Mouse (Mus musculus): ENCODE results near the gene Agmo. TPM values are rescaled to one million over a fixed set of nuclear protein-coding genes. Genes with fewer than 3 reads are reported as not detected.

Agmo gene
- 37.2 and 43.3 TPM in 2 replicates for polyA plus RNA-seq (2015; fragmentation: Nextera tagmentation; extraction: Ambion mirVana)

DNA sequence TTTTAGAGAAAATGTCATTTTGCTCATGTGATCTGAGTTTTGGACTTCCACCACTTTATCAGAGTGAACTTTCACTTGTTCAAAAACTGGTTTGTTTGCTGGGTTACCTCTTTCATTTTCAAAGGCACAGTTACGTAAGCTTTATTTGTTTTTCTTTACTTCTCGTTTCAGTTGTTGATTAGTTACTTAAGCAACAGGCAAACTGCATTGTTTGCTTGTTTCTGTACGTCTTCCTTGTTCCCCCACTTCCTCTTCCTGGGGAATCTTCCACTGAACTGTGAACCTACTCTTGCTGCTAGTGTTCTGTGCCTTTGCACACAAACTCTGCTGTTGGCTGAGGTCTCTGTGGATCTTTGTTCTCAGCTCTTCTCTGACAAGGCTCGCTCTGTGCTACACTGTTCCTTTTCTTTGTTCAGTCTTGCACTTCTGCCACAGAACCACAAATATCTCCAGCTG lies at the start of gene Agmo:
TSS of gene Agmo (plus strand) at position 76 of the 456 bp plus-strand sequence.
- H3K4me3 ChIP-seq (ENCODE audit: low read depth, low read length): peak within 1 kb of the TSS; percentile 51
- WGBS (ENCODE audit: insufficient replicate concordance): 15% methylated on average over 4 of the region's 4 CpGs
- no peaks in the 10 kb centered on the region for H3K9me3 ChIP-seq (ENCODE audit: low read length)
- DNase-seq: peak; percentile 22
- peak; percentile 85 for ATAC-seq
- TF ChIP-seq CTCF (IDR thresholded peaks at IDR 0.05; ENCODE audit: low read depth): no peak
- TF ChIP-seq EP300 (IDR thresholded peaks at IDR 0.05; ENCODE audit: low read depth): peak; percentile 36; the same call in 1 of the 2 replicates
- H3K9ac ChIP-seq (replicated peaks): peak within 1 kb of the TSS; percentile 65
- no peaks in the 10 kb centered on the region for H3K4me1 ChIP-seq (ENCODE audit: insufficient read depth)
- peak within 1 kb of the TSS; percentile 95 for H3K27ac ChIP-seq (ENCODE audit: low read depth)
- H3K4me2 ChIP-seq (ENCODE audit: low read depth, low read length): peak within 1 kb of the TSS; percentile 59
- no peaks in the 10 kb centered on the region for H3K36me3 ChIP-seq (replicated peaks; ENCODE audit: insufficient read depth, low read length)
- H3K27me3 ChIP-seq (ENCODE audit: insufficient read depth, low read length): no peaks in the 10 kb centered on the region

DNA sequence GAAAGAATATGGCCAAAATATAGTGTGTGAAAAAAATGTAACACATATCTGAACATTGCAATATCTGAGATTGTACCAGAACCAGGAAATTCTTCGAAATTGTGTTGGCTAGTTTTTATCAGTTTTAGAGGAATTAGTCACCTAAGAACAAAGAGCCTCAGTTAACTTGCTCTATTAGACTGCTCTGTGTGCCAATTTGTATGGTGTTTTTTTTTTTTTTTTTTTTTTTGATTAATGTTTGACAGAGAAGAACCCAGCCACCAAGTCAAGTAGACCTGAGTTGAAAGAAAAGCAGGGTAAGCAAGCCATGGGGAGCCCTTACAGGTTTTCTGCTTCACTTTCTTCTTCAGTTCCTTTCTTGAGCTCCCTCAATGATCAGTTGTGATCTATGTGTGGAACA lies 10.3 kb upstream of the Agmo start:
- no peaks in the 10 kb centered on the region for H3K4me1 ChIP-seq (ENCODE audit: insufficient read depth)
- no peak overlapping the region for H3K9ac ChIP-seq (replicated peaks)
- 66% methylated on average over 1 of the region's 1 CpGs for WGBS (ENCODE audit: insufficient replicate concordance)
- DNase-seq (no peak), ATAC-seq (no peak)
- H3K27me3 ChIP-seq (ENCODE audit: insufficient read depth, low read length): no peaks in the 10 kb centered on the region
- no peak overlapping the region for H3K27ac ChIP-seq (ENCODE audit: low read depth)
- TF ChIP-seq EP300 (IDR thresholded peaks at IDR 0.05; ENCODE audit: low read depth): no peak
- TF ChIP-seq CTCF (IDR thresholded peaks at IDR 0.05; ENCODE audit: low read depth): no peak
- H3K9me3 ChIP-seq (ENCODE audit: low read length): no peaks in the 10 kb centered on the region
- no peak overlapping the region for H3K4me2 ChIP-seq (ENCODE audit: low read depth, low read length)
- H3K36me3 ChIP-seq (replicated peaks; ENCODE audit: insufficient read depth, low read length): no peaks in the 10 kb centered on the region
- H3K4me3 ChIP-seq (ENCODE audit: low read depth, low read length): no peak overlapping the region

DNA sequence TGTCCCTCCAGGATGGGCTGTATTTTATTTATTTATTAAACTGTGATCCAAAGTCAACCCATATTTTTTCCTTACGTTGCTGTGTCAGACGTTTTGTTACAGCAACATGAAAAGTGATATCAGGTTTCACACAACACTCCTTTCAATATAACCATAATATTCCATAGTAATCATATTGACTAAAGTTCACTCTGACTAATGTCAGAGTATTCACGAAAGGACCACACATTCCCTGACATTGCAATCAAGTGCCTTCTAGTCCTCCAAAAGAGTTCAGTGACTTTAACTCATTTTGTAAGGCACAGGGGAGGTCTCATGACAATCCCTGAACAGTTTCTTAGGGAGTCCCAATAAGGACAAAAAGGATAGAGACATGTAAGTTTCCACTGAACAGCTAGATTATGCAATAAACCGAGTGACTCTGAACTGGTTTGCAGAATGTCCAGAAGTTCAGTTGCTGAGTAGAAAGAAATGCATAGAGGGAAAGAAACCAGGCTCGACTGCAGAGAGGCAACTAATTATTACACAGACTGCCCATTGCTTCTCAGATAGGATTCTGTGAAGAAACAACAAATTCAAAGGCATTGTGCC lies 371 bp upstream of the Agmo start:
- peak overlapping the region; percentile 51 for H3K4me3 ChIP-seq (ENCODE audit: low read depth, low read length)
- H3K27ac ChIP-seq (ENCODE audit: low read depth): peak overlapping the region; percentile 95
- no peaks in the 10 kb centered on the region for H3K9me3 ChIP-seq (ENCODE audit: low read length)
- ATAC-seq (peak; percentile 83), DNase-seq (peak; percentile 12)
- no peak for TF ChIP-seq EP300 (IDR thresholded peaks at IDR 0.05; ENCODE audit: low read depth)
- no peaks in the 10 kb centered on the region for H3K4me1 ChIP-seq (ENCODE audit: insufficient read depth)
- no peaks in the 10 kb centered on the region for H3K27me3 ChIP-seq (ENCODE audit: insufficient read depth, low read length)
- H3K4me2 ChIP-seq (ENCODE audit: low read depth, low read length): peak overlapping the region; percentile 59
- H3K9ac ChIP-seq (replicated peaks): peak overlapping the region; percentile 1; the same call in 1 of the 2 replicates
- no peaks in the 10 kb centered on the region for H3K36me3 ChIP-seq (replicated peaks; ENCODE audit: insufficient read depth, low read length)
- WGBS (ENCODE audit: insufficient replicate concordance): 53% methylated on average over 5 of the region's 5 CpGs

DNA sequence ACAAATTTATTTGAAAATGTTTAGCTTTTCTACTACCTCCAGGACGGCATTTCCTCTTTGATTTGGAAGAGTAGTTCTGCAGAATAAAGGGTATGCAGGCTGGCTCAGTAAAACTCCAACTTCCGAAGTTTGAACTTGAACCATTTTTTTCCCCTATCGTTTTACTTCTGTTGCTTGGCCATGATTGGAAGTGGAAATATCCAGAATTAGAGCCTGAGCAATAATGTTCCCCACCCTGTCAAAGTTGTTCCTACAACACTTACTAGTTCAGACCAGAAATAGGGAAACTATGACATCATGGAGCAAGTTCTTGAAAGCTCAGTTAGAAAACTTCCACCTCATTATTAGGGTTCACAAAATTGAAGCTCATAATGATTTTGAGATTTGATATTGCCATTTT lies 1.0 kb downstream of the Agmo start:
- 46% methylated on average over 3 of the region's 3 CpGs for WGBS (ENCODE audit: insufficient replicate concordance)
- no peak for DNase-seq
- H3K4me1 ChIP-seq (ENCODE audit: insufficient read depth): no peaks in the 10 kb centered on the region
- ATAC-seq: no peak
- TF ChIP-seq EP300 (IDR thresholded peaks at IDR 0.05; ENCODE audit: low read depth) (no peak), CTCF (IDR thresholded peaks at IDR 0.05; ENCODE audit: low read depth) (no peak)
- no peak overlapping the region for H3K9ac ChIP-seq (replicated peaks)
- H3K27ac ChIP-seq (ENCODE audit: low read depth): peak overlapping the region; percentile 95; the same call in 1 of the 2 replicates
- H3K4me2 ChIP-seq (ENCODE audit: low read depth, low read length): peak overlapping the region; percentile 36
- no peaks in the 10 kb centered on the region for H3K9me3 ChIP-seq (ENCODE audit: low read length)
- H3K4me3 ChIP-seq (ENCODE audit: low read depth, low read length): peak overlapping the region; percentile 51
- H3K27me3 ChIP-seq (ENCODE audit: insufficient read depth, low read length): no peaks in the 10 kb centered on the region
- no peaks in the 10 kb centered on the region for H3K36me3 ChIP-seq (replicated peaks; ENCODE audit: insufficient read depth, low read length)

DNA sequence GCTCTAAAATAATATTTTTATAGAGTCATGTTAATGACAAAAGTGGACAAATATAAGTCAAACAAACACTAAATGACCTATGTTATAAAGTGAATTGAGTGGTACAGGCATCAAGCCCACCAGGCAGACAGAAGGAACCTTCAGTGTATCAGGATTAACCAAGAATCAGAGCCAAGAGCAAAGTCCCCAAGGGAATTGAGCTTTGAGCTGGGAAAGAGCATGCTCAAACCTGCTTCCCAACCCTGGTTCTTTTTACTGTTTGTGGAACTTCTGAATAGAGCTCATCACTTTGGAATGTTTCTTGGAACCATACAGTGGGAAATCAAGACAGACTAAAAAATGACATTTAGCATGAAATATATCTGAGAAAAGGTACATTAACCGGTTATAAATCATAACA lies 3.4 kb downstream of the Agmo start:
- DNase-seq (no peak), ATAC-seq (no peak)
- no peak overlapping the region for H3K9ac ChIP-seq (replicated peaks)
- H3K9me3 ChIP-seq (ENCODE audit: low read length): no peaks in the 10 kb centered on the region
- H3K4me1 ChIP-seq (ENCODE audit: insufficient read depth): no peaks in the 10 kb centered on the region
- WGBS (ENCODE audit: insufficient replicate concordance): 69% methylated on average over 1 of the region's 1 CpGs
- H3K4me2 ChIP-seq (ENCODE audit: low read depth, low read length): no peak overlapping the region
- no peak for TF ChIP-seq EP300 (IDR thresholded peaks at IDR 0.05; ENCODE audit: low read depth)
- no peaks in the 10 kb centered on the region for H3K27me3 ChIP-seq (ENCODE audit: insufficient read depth, low read length)
- no peak overlapping the region for H3K4me3 ChIP-seq (ENCODE audit: low read depth, low read length)
- no peaks in the 10 kb centered on the region for H3K36me3 ChIP-seq (replicated peaks; ENCODE audit: insufficient read depth, low read length)
- H3K27ac ChIP-seq (ENCODE audit: low read depth): no peak overlapping the region

DNA sequence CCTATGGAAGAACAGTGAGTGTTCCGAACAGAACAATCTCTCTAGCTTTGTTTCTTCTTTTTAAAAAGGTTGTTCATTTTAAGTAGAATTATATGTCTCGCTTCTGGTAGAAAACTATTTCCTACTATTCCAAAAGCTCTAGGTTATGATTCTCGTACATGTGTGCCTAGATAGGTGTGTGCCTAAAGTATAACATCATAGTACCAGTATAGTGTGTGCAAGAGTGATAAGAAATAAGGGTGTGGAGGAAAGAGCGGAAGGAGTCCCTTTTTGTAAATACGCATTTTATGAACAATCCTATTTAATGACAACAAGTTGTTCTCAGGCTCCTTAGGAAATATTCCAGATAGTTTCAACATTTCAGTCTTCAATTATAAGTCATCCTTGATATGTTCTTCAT lies 10.2 kb downstream of the Agmo start:
- Histone ChIP-seq H3K27ac (ENCODE audit: low read depth) (no peak overlapping the region), H3K36me3 (replicated peaks; ENCODE audit: insufficient read depth, low read length) (no peaks in the 10 kb centered on the region), H3K27me3 (ENCODE audit: insufficient read depth, low read length) (no peaks in the 10 kb centered on the region), H3K4me2 (ENCODE audit: low read depth, low read length) (no peak overlapping the region), H3K9me3 (ENCODE audit: low read length) (no peaks in the 10 kb centered on the region), H3K9ac (replicated peaks) (no peak overlapping the region), H3K4me3 (ENCODE audit: low read depth, low read length) (no peak overlapping the region), H3K4me1 (ENCODE audit: insufficient read depth) (no peaks in the 10 kb centered on the region)
- DNase-seq: no peak
- no peak for ATAC-seq
- WGBS (ENCODE audit: insufficient replicate concordance): 79% methylated on average over 5 of the region's 5 CpGs
- TF ChIP-seq EP300 (IDR thresholded peaks at IDR 0.05; ENCODE audit: low read depth) (no peak), CTCF (IDR thresholded peaks at IDR 0.05; ENCODE audit: low read depth) (no peak)

Data from liver, postnatal 0 days (tissue).